Mouse (Mus musculus): ENCODE data around the gene Eif5a.

DNA sequence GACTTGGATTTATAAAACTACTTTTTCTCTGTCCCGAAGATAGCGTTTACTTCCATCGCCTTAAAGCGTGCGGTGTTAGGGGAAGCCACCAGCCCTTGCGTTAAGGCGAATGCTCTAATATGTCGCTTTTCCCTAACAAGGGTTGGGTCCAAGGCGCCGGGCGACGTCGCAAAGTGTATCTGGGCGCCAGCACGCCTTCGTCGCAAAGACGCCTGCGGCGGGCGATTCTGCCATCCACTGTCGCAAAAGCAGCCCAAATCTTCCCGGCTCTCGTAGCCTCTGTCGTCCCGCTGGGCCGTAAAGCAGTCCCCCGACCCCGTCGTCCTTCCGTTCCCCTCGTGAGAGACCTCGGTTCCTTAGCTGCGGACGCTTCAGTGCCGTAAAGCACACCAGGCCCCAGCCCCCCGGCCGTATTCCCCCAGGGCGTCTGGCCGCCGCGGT, 20.3 kb downstream of the Eif5a start:
- TF ChIP-seq CTCF (IDR thresholded peaks at IDR 0.05; ENCODE audit: control insufficient read depth, insufficient read depth, insufficient replicate concordance, low read depth, low read length) (no peak), POLR2A (IDR thresholded peaks at IDR 0.05; ENCODE audit: control insufficient read depth, low read depth, low read length) (peak; percentile 80)

All from testis, adult 2 months (tissue).